Mouse (Mus musculus) lung, postnatal 10 days (tissue): ENCODE results near the gene Eml2.

Experiments
- DNase-seq: peaks from one replicate; pipeline ENCODE4 v3.0.0; 2021

Gene Eml2

GRCm38 (mm10) chr7:19208944-19209472, 32.8 kb downstream of the Eml2 start:
- peak; percentile 78 for DNase-seq

GRCm38 (mm10) chr7:19209494-19209893, 33.3 kb downstream of the Eml2 start:
- DNase-seq: no peak

GRCm38 (mm10) chr7:19210010-19210409, 33.8 kb downstream of the Eml2 start:
- DNase-seq: no peak

- DNase-seq: no peak
Observed at GRCm38 (mm10) chr7:19211041-19211675, 34.9 kb downstream of the Eml2 start.

GRCm38 (mm10) chr7:19211996-19212755, 36.0 kb downstream of the Eml2 start, which contains the start of gene Gpr4:
Gpr4 (plus strand) TSS chr7:19212538.
- DNase-seq: peak; percentile 65

GRCm38 (mm10) chr7:19213385-19213784, 37.2 kb downstream of the Eml2 start:
- no peak for DNase-seq

GRCm38 (mm10) chr7:19214369-19214768, 38.1 kb downstream of the Eml2 start:
- DNase-seq: no peak

- DNase-seq: no peak
Observed at GRCm38 (mm10) chr7:19214940-19215339, 38.7 kb downstream of the Eml2 start.

GRCm38 (mm10) chr7:19217492-19217891, 41.3 kb downstream of the Eml2 start:
- DNase-seq: peak; percentile 46

- DNase-seq: peak; percentile 53
Observed at GRCm38 (mm10) chr7:19217944-19218343, 41.7 kb downstream of the Eml2 start.

- no peak for DNase-seq
Observed at GRCm38 (mm10) chr7:19220061-19220460, 43.8 kb downstream of the Eml2 start.

- DNase-seq: no peak
Observed at GRCm38 (mm10) chr7:19222189-19222588, 46.0 kb downstream of the Eml2 start.

GRCm38 (mm10) chr7:19222875-19223274, 46.7 kb downstream of the Eml2 start:
- DNase-seq: no peak

- DNase-seq: no peak
Observed at GRCm38 (mm10) chr7:19224933-19225332, 48.7 kb downstream of the Eml2 start.

GRCm38 (mm10) chr7:19226817-19227797, 50.9 kb downstream of the Eml2 start:
- peak; percentile 64 for DNase-seq

- peak; percentile 100 for DNase-seq
Observed at GRCm38 (mm10) chr7:19227883-19228792, 51.9 kb downstream of the Eml2 start, which contains the start of gene Opa3. Opa3 (plus strand) TSS chr7:19228334.

GRCm38 (mm10) chr7:19228793-19229148, 52.5 kb downstream of the Eml2 start:
- DNase-seq: no peak

- no peak for DNase-seq
Observed at GRCm38 (mm10) chr7:19229404-19229803, 53.2 kb downstream of the Eml2 start.

GRCm38 (mm10) chr7:19230041-19230580, 53.9 kb downstream of the Eml2 start:
- no peak for DNase-seq

- no peak for DNase-seq
Observed at GRCm38 (mm10) chr7:19230899-19231298, 54.7 kb downstream of the Eml2 start.

- no peak for DNase-seq
Observed at GRCm38 (mm10) chr7:19231849-19232248, 55.6 kb downstream of the Eml2 start.
